Comparison of ENCODE assay signal across 9 mouse cellular contexts in the genomic region with DNA sequence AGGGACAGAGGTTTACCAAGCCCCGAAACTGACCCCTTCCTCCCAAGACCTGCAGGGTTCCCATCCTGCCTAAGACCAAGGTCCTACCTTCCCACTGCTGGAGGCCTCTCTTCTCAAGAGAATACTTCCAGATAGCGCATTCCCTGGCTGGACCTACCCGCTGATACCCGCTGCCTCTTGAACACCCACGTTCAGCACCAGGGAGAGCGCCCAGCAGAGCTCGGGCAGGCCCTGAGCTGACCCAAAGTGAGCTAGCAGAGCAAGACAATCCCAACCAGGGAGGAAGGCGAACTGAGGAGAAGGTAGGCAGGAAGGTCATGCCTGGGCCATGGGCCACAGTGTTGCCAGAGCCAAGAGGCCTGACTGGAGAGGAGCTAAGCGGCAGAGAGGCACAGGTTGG. TPM values are rescaled to one million over a fixed set of nuclear protein-coding genes. Genes with fewer than 3 reads are reported as not detected.
DNase-seq lines count a peak whose midpoint lies in the region; ATAC-seq lines count a peak whose summit lies in the region.
"Had no signal": no experiment of that assay in that cellular context is flagged by ENCODE, and none has a peak within 500 bp of the region (broad histone marks: within the 10 kb centered on the region; RNA-seq: fewer than 3 reads in every experiment).

No protein-coding gene starts in this region.

- H3K4me1 ChIP-seq in midbrain, embryonic 14.5 days (ENCODE audit: control insufficient read depth, insufficient read depth, low read length) = peaks cover 14% of the 10 kb centered on the region
- peaks cover 31% of the 10 kb centered on the region for H3K4me1 ChIP-seq in midbrain, embryonic 15.5 days

- WGBS in midbrain, embryonic 14.5 days = 9% methylated on average over 9 of the region's 9 CpGs
- 13% methylated on average over 9 of the region's 9 CpGs for WGBS in midbrain, embryonic 15.5 days

- peaks cover 42% of the 10 kb centered on the region for H3K27me3 ChIP-seq in midbrain, embryonic 14.5 days (ENCODE audit: control insufficient read depth, insufficient read depth, low read length)
- peaks cover 48% of the 10 kb centered on the region for H3K27me3 ChIP-seq in midbrain, embryonic 15.5 days (replicated peaks)

- H3K36me3 ChIP-seq in midbrain, embryonic 14.5 days (ENCODE audit: control insufficient read depth, insufficient read depth, low read length) = no peaks in the 10 kb centered on the region
- no peaks in the 10 kb centered on the region for H3K36me3 ChIP-seq in midbrain, embryonic 15.5 days (replicated peaks)
- H3K36me3 ChIP-seq: midbrain, embryonic 12.5 days had no signal

- H3K4me2 ChIP-seq in midbrain, embryonic 14.5 days (ENCODE audit: low read length) = no peak overlapping the region
- no peak overlapping the region for H3K4me2 ChIP-seq in midbrain, embryonic 15.5 days
- H3K4me2 ChIP-seq: midbrain, embryonic 12.5 days had no signal

- no peak for ATAC-seq in midbrain, embryonic 14.5 days (ENCODE audit: low FRiP score, low TSS enrichment)
- no peak for ATAC-seq in midbrain, embryonic 15.5 days (replicated peaks)
- ATAC-seq in megakaryocyte progenitor cell, adult 5-6 weeks (replicated peaks; ENCODE audit: poor library complexity) = peak; percentile 87

- H3K9ac ChIP-seq in midbrain, embryonic 14.5 days (replicated peaks; ENCODE audit: low read length) = no peak overlapping the region
- H3K9ac ChIP-seq in midbrain, embryonic 15.5 days = no peak overlapping the region
- H3K9ac ChIP-seq: midbrain, embryonic 12.5 days had no signal

- no peaks in the 10 kb centered on the region for H3K9me3 ChIP-seq in midbrain, embryonic 14.5 days (ENCODE audit: control insufficient read depth, low read length)
- no peaks in the 10 kb centered on the region for H3K9me3 ChIP-seq in midbrain, embryonic 15.5 days

- H3K4me3 ChIP-seq in midbrain, embryonic 14.5 days (replicated peaks; ENCODE audit: low read depth, low read length) = no peak overlapping the region
- no peak overlapping the region for H3K4me3 ChIP-seq in midbrain, embryonic 15.5 days
- H3K4me3 ChIP-seq: midbrain, embryonic 12.5 days had no signal

- H3K27ac ChIP-seq in midbrain, embryonic 14.5 days (replicated peaks; ENCODE audit: low read depth, low read length) = no peak overlapping the region
- H3K27ac ChIP-seq in midbrain, embryonic 15.5 days = no peak overlapping the region
- H3K27ac ChIP-seq: midbrain, embryonic 12.5 days had no signal

- peak; percentile 57 for DNase-seq in midbrain, embryonic 14.5 days
- peak; percentile 83 for DNase-seq in embryo, embryonic 10.5 days (ENCODE audit: low spot score)
- DNase-seq in kidney, adult 8-10 months = peak; percentile 42 to 68
- peak; percentile 69 to 83 for DNase-seq in urinary bladder, postnatal 4 days (ENCODE audit: low spot score in 2 of 2)
- no peak for DNase-seq in right cerebral cortex, postnatal 14 days
- no peak for DNase-seq in frontal cortex, adult 2 months (ENCODE audit: extremely low spot score in 1 of 2, low spot score in 1 of 2)

RNA-seq across cellular contexts. Expression of gene Cabp7, which starts 3.7 kb away (rescaled TPM):
- polyA plus RNA-seq in midbrain, embryonic 14.5 days (2014; fragmentation: Nextera tagmentation; extraction: Ambion mirVana) = 1.3 and 2.7 TPM in 2 replicates
- polyA plus RNA-seq in midbrain, embryonic 15.5 days (2015; fragmentation: Nextera tagmentation; extraction: Ambion mirVana) = 1.8 and 2.2 TPM in 2 replicates
- not detected in 2 replicates for total RNA-seq in megakaryocyte progenitor cell, adult 5-6 weeks (2015)
- not detected in 2 replicates for total RNA-seq in megakaryocyte progenitor cell, adult 5-6 weeks (2017)
- polyA plus RNA-seq in frontal cortex, adult 2 months (2012; rRNA removed) = 14.8 and 15.7 TPM in 2 replicates

RNA-seq across cellular contexts. Expression of gene Zmat5, which starts 45.8 kb away (rescaled TPM):
- 60.0 and 63.6 TPM in 2 replicates for polyA plus RNA-seq in midbrain, embryonic 14.5 days (2014; fragmentation: Nextera tagmentation; extraction: Ambion mirVana)
- polyA plus RNA-seq in midbrain, embryonic 15.5 days (2015; fragmentation: Nextera tagmentation; extraction: Ambion mirVana) = 57.0 and 59.1 TPM in 2 replicates
- 38.8 and 40.6 TPM in 2 replicates for total RNA-seq in megakaryocyte progenitor cell, adult 5-6 weeks (2015)
- 8.2 and 10.8 TPM in 2 replicates for total RNA-seq in megakaryocyte progenitor cell, adult 5-6 weeks (2017)
- polyA plus RNA-seq in frontal cortex, adult 2 months (2012; rRNA removed) = 48.6 and 49.5 TPM in 2 replicates

RNA-seq across cellular contexts. Expression of gene Uqcr10, which starts 46.1 kb away (rescaled TPM):
- 495 and 649 TPM in 2 replicates for polyA plus RNA-seq in midbrain, embryonic 14.5 days (2014; fragmentation: Nextera tagmentation; extraction: Ambion mirVana)
- 556 and 560 TPM in 2 replicates for polyA plus RNA-seq in midbrain, embryonic 15.5 days (2015; fragmentation: Nextera tagmentation; extraction: Ambion mirVana)
- 195 and 210 TPM in 2 replicates for total RNA-seq in megakaryocyte progenitor cell, adult 5-6 weeks (2015)
- 126 and 138 TPM in 2 replicates for total RNA-seq in megakaryocyte progenitor cell, adult 5-6 weeks (2017)
- polyA plus RNA-seq in frontal cortex, adult 2 months (2012; rRNA removed) = 977 and 1,045 TPM in 2 replicates

Comparison
In these comparisons a context has a peak if more than half of its experiments do, and no peak if none do; other contexts are left out.
1. DNase-seq: peak in midbrain, embryonic 14.5 days (single experiment), embryo, embryonic 10.5 days (single experiment), kidney, adult 8-10 months (2 of 2) and urinary bladder, postnatal 4 days (2 of 2); none in right cerebral cortex, postnatal 14 days (single experiment) and frontal cortex, adult 2 months (0 of 2).